Mouse (Mus musculus) midbrain, embryonic 14.5 days (tissue): ENCODE measurements around the gene Gm20721. TPM values are rescaled to one million over a fixed set of nuclear protein-coding genes. Genes with fewer than 3 reads are reported as not detected.
"Not testable (repeated sequence)": the region's sequence is repeated elsewhere in the genome, so short reads cannot be mapped to it uniquely, and the experiment has no call there.

Experiments used
- ATAC-seq: fragments of 200-750 bp; cut with Nextera tagmentation; 2 replicates; pipeline ENCODE4 v1.8.0; 2017; ENCODE audit warnings: moderate number of reproducible peaks, moderate library complexity; ENCODE audit not compliant: low FRiP score, low TSS enrichment
- DNase-seq: peaks from one replicate; pipeline ENCODE4 v3.0.0-alpha.2; 2015
- H3K27ac ChIP-seq: fragments of 300-500 bp; sonication (generic); replicated peaks from 2 replicates; pipeline ENCODE4 v1.5.1; 2014; ENCODE audit warnings: mild to moderate bottlenecking, low read depth, low read length, moderate library complexity
- H3K27me3 ChIP-seq: fragments of 300-500 bp; sonication (generic); 2 replicates; pipeline ENCODE4 v1.6.1; 2014; ENCODE audit warnings: low read length, control low read depth, mixed read lengths; ENCODE audit not compliant: control insufficient read depth, insufficient read depth
- H3K36me3 ChIP-seq: fragments of 300-500 bp; sonication (generic); 2 replicates; pipeline ENCODE4 v1.6.1; 2014; ENCODE audit warnings: low read length, control low read depth; ENCODE audit not compliant: control insufficient read depth, insufficient read depth
- H3K4me1 ChIP-seq: fragments of 300-500 bp; sonication (generic); 2 replicates; pipeline ENCODE4 v1.6.1; 2014; ENCODE audit warnings: mild to moderate bottlenecking, antibody characterized with exemption, low read length, control low read depth; ENCODE audit not compliant: control insufficient read depth, insufficient read depth
- H3K4me2 ChIP-seq: fragments of 300-500 bp; sonication (generic); 2 replicates; pipeline ENCODE4 v1.6.1; 2014; ENCODE audit warnings: mild to moderate bottlenecking, low read length, moderate library complexity
- H3K4me3 ChIP-seq: fragments of 300-500 bp; sonication (generic); replicated peaks from 2 replicates; pipeline ENCODE4 v1.5.1; 2014; ENCODE audit warnings: low read depth, low read length
- H3K9ac ChIP-seq: fragments of 300-500 bp; sonication (generic); replicated peaks from 2 replicates; pipeline ENCODE4 v1.6.1; 2014; ENCODE audit warnings: mild to moderate bottlenecking, low read length, moderate library complexity
- H3K9me3 ChIP-seq: fragments of 300-500 bp; sonication (generic); 2 replicates; pipeline ENCODE4 v1.6.1; 2016; ENCODE audit warnings: low read length, control low read depth, mixed read lengths; ENCODE audit not compliant: control insufficient read depth
- WGBS: fragments of 180-500 bp; shearing (Covaris S2); extraction: QIAGEN DNeasy Blood & Tissue Kit; methylation state at CpG from one replicate; pipeline ENCODE4 v1.1.7; 2014; 5-methylcytosine and 5-hydroxymethylcytosine counted together
- polyA plus RNA-seq: library from polyadenylated mRNA; unstranded; fragments of >200 nt; fragmentation: Nextera tagmentation; extraction: Ambion mirVana; gene quantifications from 2 replicates; pipeline ENCODE4 v1.2.1, GENCODE M21; 2014

Gm20721 gene
- polyA plus RNA-seq, 1 experiment from 2014 or later = 6.4 TPM

DNA sequence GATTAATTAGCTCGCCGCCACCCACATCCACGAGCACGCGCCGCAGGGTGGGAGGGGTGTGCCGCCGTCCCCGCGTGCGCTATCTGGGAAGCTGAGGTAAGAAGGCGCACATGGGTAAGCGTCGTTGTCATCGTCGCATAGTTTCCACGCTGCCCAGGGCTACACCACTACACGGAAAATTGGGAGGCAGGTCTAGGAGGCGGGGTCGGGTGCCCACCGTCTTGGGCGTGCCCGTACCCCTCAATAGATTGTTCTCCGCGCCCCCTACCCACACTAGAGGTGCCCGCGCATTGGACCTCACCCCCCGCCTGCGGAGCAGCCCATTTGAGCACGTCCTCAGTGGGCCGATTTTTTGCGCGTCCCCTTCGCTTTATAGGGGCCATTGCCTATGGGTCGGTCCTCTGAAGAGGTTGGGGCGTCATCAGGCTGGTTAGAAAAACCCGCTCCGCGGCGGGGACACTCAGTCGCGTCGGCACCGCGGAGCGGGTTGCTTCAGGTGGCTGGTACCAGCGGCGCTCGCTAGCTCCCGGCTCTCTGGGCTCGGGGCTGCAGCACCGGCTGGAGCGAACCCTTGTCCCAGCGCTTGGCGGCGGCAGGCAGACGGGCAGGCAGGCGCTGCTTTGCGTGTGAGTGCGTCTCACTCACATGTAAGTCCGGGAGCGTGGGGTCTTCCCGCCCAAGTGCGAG is 19.1 kb downstream of the Gm20721 start:
- peak; percentile 88 for DNase-seq
- H3K9ac ChIP-seq = peak overlapping the region; percentile 53
- peak overlapping the region; percentile 96 for H3K4me3 ChIP-seq
- H3K4me1 ChIP-seq = peaks cover 11% of the 10 kb centered on the region; the same call in 1 of the 2 replicates
- H3K9me3 ChIP-seq = no peaks in the 10 kb centered on the region
- no peaks in the 10 kb centered on the region for H3K36me3 ChIP-seq
- no peaks in the 10 kb centered on the region for H3K27me3 ChIP-seq
- WGBS = 51% methylated on average over 64 of the region's 64 CpGs
- H3K27ac ChIP-seq = peak overlapping the region; percentile 55
- peak; percentile 53 for ATAC-seq
- H3K4me2 ChIP-seq = peak overlapping the region; percentile 64

DNA sequence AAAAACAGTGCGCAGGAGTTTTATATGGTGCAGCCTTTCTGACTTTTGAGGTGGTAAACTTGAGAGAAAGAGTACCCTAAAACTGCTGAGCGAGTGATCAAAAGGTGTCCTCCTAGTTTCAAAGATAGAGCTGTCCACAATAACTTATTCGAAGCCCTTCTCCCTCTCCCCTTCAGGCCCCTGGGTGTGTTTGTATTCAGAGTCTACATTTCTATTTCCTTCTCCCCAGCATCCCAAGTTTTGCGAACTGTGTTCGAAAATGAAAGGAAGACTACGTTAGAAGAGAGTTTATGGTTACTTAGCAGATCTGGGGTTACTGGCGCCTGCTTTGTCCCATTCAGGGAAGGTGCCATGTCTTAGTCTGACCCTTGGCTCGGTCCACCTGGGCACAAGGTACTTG is 20.0 kb downstream of the Gm20721 start:
- no peaks in the 10 kb centered on the region for H3K27me3 ChIP-seq
- H3K4me2 ChIP-seq = peak overlapping the region; percentile 64
- WGBS = 59% methylated on average over 8 of the region's 8 CpGs
- H3K9ac ChIP-seq = 0 out of 2 replicates have a peak overlapping the region, but pooled peaks have one; percentile 20
- H3K27ac ChIP-seq = no peak overlapping the region
- H3K36me3 ChIP-seq = no peaks in the 10 kb centered on the region
- H3K4me3 ChIP-seq = peak overlapping the region; percentile 96
- no peak for DNase-seq
- no peak for ATAC-seq
- H3K4me1 ChIP-seq = peaks cover 3% of the 10 kb centered on the region; the same call in 1 of the 2 replicates
- H3K9me3 ChIP-seq = no peaks in the 10 kb centered on the region

DNA sequence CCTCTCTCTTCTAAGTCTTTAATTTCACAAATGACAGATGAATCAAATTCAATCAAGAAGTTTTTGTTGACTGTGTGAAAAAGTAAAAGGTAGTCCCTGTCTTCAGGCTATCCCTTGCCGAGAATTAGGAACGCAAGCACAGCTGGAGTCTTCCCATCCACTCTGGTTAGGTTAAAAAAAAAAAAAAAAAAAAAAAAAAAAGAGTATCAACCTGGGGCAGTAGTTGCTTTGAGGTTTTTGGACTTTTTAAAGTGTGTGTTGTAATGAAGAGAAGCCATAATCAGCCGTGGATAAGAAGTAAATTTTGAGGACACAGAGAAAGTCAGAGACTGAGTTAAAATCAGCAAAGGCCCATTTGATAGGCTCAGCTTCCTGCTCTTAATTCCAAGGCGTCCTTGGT is 20.5 kb downstream of the Gm20721 start:
- no peak overlapping the region for H3K4me2 ChIP-seq
- no peaks in the 10 kb centered on the region for H3K27me3 ChIP-seq

DNA sequence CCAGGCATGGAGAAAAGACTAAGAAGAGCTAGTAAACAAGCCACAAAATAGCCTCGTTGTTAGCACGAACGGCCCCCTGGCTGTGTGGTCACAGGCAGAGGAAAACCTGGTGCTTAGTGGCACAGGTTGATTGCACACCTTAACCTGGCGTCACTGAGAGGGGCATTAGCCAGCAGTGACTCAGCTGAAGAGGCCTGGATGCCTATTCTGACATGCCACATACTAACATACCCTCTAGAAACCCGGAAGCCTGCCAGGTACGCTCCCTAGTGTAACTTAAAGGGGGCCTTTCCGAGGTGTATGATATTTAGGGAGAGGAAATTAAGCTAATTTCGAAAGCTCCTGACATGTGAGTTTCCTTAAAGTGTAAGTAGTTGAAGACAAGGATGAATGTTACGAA is 29.9 kb downstream of the Gm20721 start:
- no peak overlapping the region for H3K9ac ChIP-seq
- H3K4me2 ChIP-seq = no peak overlapping the region
- 91% methylated on average over 9 of the region's 9 CpGs for WGBS
- H3K4me1 ChIP-seq = no peaks in the 10 kb centered on the region
- no peak for DNase-seq
- no peak for ATAC-seq
- no peak overlapping the region for H3K4me3 ChIP-seq
- H3K27ac ChIP-seq = no peak overlapping the region
- no peaks in the 10 kb centered on the region for H3K9me3 ChIP-seq
- no peaks in the 10 kb centered on the region for H3K36me3 ChIP-seq
- no peaks in the 10 kb centered on the region for H3K27me3 ChIP-seq

More for the DNA sequence above, 20.5 kb downstream of the Gm20721 start:
- 71% methylated on average over 4 of the region's 4 CpGs for WGBS
- Histone ChIP-seq H3K9me3 (no peaks in the 10 kb centered on the region), H3K9ac (no peak overlapping the region), H3K4me3 (no peak overlapping the region), H3K27ac (no peak overlapping the region), H3K4me1 (peaks cover 3% of the 10 kb centered on the region; the same call in 1 of the 2 replicates), H3K36me3 (no peaks in the 10 kb centered on the region)
- DNase-seq = no peak
- ATAC-seq = no peak

DNA sequence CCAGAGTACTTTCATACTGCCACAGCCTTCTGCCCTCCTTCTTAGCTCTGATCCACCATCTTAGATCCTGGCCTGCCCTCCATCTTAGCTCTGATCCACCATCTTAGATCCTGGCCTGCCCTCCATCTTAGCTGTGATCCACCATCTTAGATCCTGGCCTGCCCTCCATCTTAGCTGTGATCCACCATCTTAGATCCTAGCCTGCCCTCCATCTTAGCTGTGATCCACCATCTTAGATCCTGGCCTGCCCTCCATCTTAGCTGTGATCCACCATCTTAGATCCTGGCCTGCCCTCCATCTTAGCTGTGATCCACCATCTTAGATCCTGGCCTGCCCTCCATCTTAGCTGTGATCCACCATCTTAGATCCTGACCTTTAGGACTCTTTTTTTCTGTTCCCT is 31.1 kb downstream of the Gm20721 start:
- H3K4me2 ChIP-seq, DNase-seq, H3K9me3 ChIP-seq, ATAC-seq, H3K27me3 ChIP-seq, H3K4me1 ChIP-seq, H3K9ac ChIP-seq, H3K4me3 ChIP-seq, H3K27ac ChIP-seq, H3K36me3 ChIP-seq: not testable (repeated sequence)

DNA sequence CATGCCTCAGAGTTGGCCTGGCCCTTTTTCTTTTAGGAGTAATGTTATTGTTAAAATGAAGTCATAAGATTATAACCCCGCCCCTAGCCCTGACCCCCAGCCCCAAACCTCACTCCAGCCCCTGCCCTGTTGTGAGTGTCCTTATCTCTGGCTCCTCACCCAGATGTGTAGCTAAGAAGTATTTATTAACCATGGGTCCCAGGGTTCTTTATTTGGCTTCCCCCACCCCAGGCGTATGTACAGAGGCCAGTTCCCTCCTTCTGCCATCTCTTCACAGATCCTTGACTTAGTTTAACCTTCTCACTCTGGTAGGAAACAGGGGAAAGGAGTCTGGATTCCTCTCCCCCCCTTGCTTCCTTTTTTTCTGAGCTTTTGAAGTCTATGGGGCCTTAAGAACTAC is 33.9 kb downstream of the Gm20721 start:
- 88% methylated on average over 2 of the region's 2 CpGs for WGBS
- Histone ChIP-seq H3K4me2 (no peak overlapping the region), H3K9ac (no peak overlapping the region), H3K36me3 (no peaks in the 10 kb centered on the region), H3K27ac (no peak overlapping the region), H3K4me1 (no peaks in the 10 kb centered on the region), H3K4me3 (no peak overlapping the region), H3K9me3 (no peaks in the 10 kb centered on the region), H3K27me3 (no peaks in the 10 kb centered on the region)
- no peak for DNase-seq
- no peak for ATAC-seq

DNA sequence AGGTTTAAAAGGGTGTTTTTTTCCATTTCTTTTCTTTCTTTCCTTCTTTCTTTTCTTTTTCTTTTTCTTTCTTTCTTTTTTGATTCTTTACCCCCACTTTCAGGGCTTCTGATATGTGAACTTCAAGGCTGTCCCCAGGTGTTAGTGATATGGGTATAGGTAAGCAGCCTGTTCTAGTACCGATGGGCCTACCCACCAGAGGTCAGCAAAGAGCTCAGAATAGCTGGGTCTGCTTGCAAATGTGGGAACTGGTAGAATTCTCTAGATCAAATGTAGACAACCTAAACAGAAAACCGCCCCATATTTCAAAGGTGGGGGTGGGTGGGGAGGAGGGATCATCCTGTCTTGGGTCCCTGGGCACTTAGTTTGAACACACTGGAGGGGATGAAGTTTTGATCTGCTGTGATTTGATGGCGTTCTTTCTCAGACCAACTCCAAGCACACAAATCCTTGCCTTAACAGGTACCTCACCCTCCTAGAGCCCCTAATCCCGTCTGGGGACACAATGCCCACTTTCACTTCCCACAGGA is 34.3 kb downstream of the Gm20721 start:
- no peaks in the 10 kb centered on the region for H3K27me3 ChIP-seq
- no peak overlapping the region for H3K9ac ChIP-seq
- ATAC-seq (peak; percentile 79; the same call in 1 of the 2 replicates), DNase-seq (peak; percentile 91)
- no peaks in the 10 kb centered on the region for H3K36me3 ChIP-seq
- no peak overlapping the region for H3K27ac ChIP-seq
- no peak overlapping the region for H3K4me2 ChIP-seq
- no peak overlapping the region for H3K4me3 ChIP-seq
- no peaks in the 10 kb centered on the region for H3K4me1 ChIP-seq
- 33% methylated on average over 4 of the region's 4 CpGs for WGBS
- H3K9me3 ChIP-seq = no peaks in the 10 kb centered on the region

DNA sequence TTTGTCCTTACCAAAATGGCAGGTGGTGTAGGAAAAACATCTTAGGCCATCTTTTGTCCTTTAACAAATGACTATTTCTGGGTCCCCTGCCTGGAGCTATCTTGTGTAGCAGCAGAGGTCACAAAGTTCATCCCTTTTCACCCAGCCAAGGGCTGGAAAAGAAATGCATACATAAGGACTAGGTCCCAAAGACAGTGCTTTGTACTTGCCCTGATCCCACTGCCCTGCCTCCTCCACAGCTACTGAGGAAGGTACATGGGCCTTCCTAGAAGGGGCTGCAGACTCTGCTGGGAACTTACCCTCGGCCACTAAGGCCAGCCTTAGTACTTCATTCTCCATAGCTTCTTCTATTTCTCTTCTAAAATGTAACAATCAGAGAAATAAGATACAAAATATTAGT is 34.9 kb downstream of the Gm20721 start:
- Histone ChIP-seq H3K27me3 (no peaks in the 10 kb centered on the region), H3K27ac (no peak overlapping the region), H3K4me1 (no peaks in the 10 kb centered on the region), H3K9ac (no peak overlapping the region), H3K9me3 (no peaks in the 10 kb centered on the region), H3K4me2 (no peak overlapping the region), H3K4me3 (no peak overlapping the region), H3K36me3 (no peaks in the 10 kb centered on the region)
- ATAC-seq = no peak
- DNase-seq = no peak
- WGBS = 62% methylated on average over 1 of the region's 1 CpGs

DNA sequence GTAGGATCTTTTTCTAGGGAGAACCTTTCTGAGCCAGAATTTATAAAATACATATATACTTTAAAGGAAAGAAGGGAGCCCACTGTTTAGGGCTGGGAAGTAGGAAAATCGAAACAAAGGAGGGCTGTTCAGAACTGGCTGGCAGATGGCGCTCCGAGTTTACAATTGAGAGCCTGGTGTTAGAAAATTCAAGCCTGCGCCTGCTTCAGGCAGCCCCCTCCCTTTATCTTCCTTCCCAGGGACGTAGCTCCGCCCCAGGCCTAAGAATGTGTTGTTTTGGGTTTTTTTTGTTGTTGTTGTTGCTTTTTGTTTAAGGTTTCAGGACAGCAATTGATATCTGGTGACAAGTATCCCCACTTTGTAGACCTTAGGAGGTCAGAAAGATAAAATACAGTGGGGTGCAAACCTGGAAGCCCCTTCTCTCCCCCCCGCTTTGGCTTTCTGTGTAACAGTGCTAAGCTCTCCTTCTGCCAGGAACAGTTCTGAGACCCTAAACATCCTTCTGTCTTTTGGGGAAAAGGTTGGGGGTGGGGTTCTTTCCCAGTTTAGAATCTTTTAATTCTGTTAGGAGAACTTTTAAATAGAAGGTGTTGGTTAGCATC is 35.5 kb downstream of the Gm20721 start:
- no peaks in the 10 kb centered on the region for H3K4me1 ChIP-seq
- no peak overlapping the region for H3K4me2 ChIP-seq
- H3K36me3 ChIP-seq = no peaks in the 10 kb centered on the region
- ATAC-seq = peak; percentile 81; the same call in 1 of the 2 replicates
- no peak overlapping the region for H3K27ac ChIP-seq
- H3K9me3 ChIP-seq = no peaks in the 10 kb centered on the region
- no peak overlapping the region for H3K4me3 ChIP-seq
- DNase-seq = peak; percentile 89
- 15% methylated on average over 7 of the region's 7 CpGs for WGBS
- no peak overlapping the region for H3K9ac ChIP-seq
- H3K27me3 ChIP-seq = no peaks in the 10 kb centered on the region
